Mouse (Mus musculus): ENCODE data around the gene Lin37. TPM values are rescaled to one million over a fixed set of nuclear protein-coding genes. Genes with fewer than 3 reads are reported as not detected.

Gene Lin37
- total RNA-seq, 2 experiments from 2014 or later: 14.8 to 17.1 TPM

GRCm38 (mm10) chr7:30552102-30553020 lies 7.3 kb downstream of the Lin37 start, which contains the start of the genes Hspb6 and Proser3:
Gene Hspb6, plus strand, starts transcription at chr7:30552178.
Gene Proser3, minus strand, starts transcription at chr7:30552299.
- DNase-seq: peak; percentile 97

GRCm38 (mm10) chr7:30551445-30552101 lies 8.1 kb downstream of the Lin37 start:
- DNase-seq: no peak

- DNase-seq: no peak
Measured at GRCm38 (mm10) chr7:30550603-30551002, 9.0 kb downstream of the Lin37 start.

- DNase-seq: no peak
Measured at GRCm38 (mm10) chr7:30549880-30550279, 9.8 kb downstream of the Lin37 start.

GRCm38 (mm10) chr7:30544327-30544726 lies 15.3 kb downstream of the Lin37 start:
- no peak for DNase-seq

GRCm38 (mm10) chr7:30540572-30540971 lies 19.1 kb downstream of the Lin37 start:
- DNase-seq: no peak

GRCm38 (mm10) chr7:30534633-30535577 lies 24.7 kb downstream of the Lin37 start, which contains the start of gene Arhgap33:
Gene Arhgap33, minus strand, starts transcription at chr7:30535060.
- DNase-seq: peak; percentile 97

- DNase-seq: no peak
Measured at GRCm38 (mm10) chr7:30533941-30534632, 25.6 kb downstream of the Lin37 start.

GRCm38 (mm10) chr7:30532931-30533330 lies 26.7 kb downstream of the Lin37 start:
- DNase-seq: peak; percentile 70

- no peak for DNase-seq
Measured at GRCm38 (mm10) chr7:30531291-30531815, 28.3 kb downstream of the Lin37 start.

- no peak for DNase-seq
Measured at GRCm38 (mm10) chr7:30526981-30527380, 32.7 kb downstream of the Lin37 start.

GRCm38 (mm10) chr7:30526399-30526798 lies 33.2 kb downstream of the Lin37 start:
- no peak for DNase-seq

- DNase-seq: no peak
Measured at GRCm38 (mm10) chr7:30525954-30526353, 33.7 kb downstream of the Lin37 start.

GRCm38 (mm10) chr7:30524487-30524886 lies 35.2 kb downstream of the Lin37 start:
- DNase-seq: no peak

- no peak for DNase-seq
Measured at GRCm38 (mm10) chr7:30522871-30523270, 36.8 kb downstream of the Lin37 start.

- DNase-seq: no peak
Measured at GRCm38 (mm10) chr7:30520856-30521255, 38.8 kb downstream of the Lin37 start.

- no peak for DNase-seq
Measured at GRCm38 (mm10) chr7:30520396-30520795, 39.2 kb downstream of the Lin37 start.

- DNase-seq: no peak
Measured at GRCm38 (mm10) chr7:30518325-30518724, 41.3 kb downstream of the Lin37 start.

- no peak for DNase-seq
Measured at GRCm38 (mm10) chr7:30515003-30515760, 44.5 kb downstream of the Lin37 start.

GRCm38 (mm10) chr7:30508061-30508460 lies 51.6 kb downstream of the Lin37 start:
- no peak for DNase-seq
